Mouse (Mus musculus) ES-E14 (cell line): ENCODE measurements around the gene Prdm9. TPM values are rescaled to one million over a fixed set of nuclear protein-coding genes. Genes with fewer than 3 reads are reported as not detected.

Experiments used
- DNase-seq: peaks from one replicate; pipeline ENCODE4 v3.0.0-alpha.2; 2013; ENCODE audit warnings: low read depth, low spot score
- H3K27ac ChIP-seq: 2 replicates; pipeline ENCODE4 v1.5.1; 2012; ENCODE audit warnings: low read depth, mild to moderate bottlenecking, low read length, moderate library complexity, mixed read lengths; ENCODE audit not compliant: poor library complexity, insufficient read depth, severe bottlenecking
- H3K36me3 ChIP-seq: 2 replicates; pipeline ENCODE4 v1.6.1; 2012; ENCODE audit warnings: mild to moderate bottlenecking, low read length, moderate library complexity, mixed read lengths; ENCODE audit not compliant: control insufficient read depth, poor library complexity, insufficient read depth, severe bottlenecking
- H3K4me1 ChIP-seq, 2 experiments: fragments of 150-350 bp in 1 of 2; sonication (generic) in 1 of 2; 2 replicates each; pipeline ENCODE4 v1.6.1; 2012; ENCODE audit warnings: low read length in 2 of 2, mild to moderate bottlenecking in 1 of 2, mixed read lengths in 1 of 2; ENCODE audit not compliant: control insufficient read depth in 2 of 2, insufficient read depth in 2 of 2, poor library complexity in 1 of 2
- H3K4me3 ChIP-seq, 2 experiments: fragments of 150-350 bp in 1 of 2; sonication (generic) in 1 of 2; 2 replicates each; pipeline ENCODE4 v1.5.1; 2012; ENCODE audit warnings: low read length in 2 of 2, low read depth in 1 of 2, mild to moderate bottlenecking in 1 of 2, mixed read lengths in 1 of 2; ENCODE audit not compliant: insufficient read depth in 1 of 2, poor library complexity in 1 of 2, severe bottlenecking in 1 of 2
- H3K9ac ChIP-seq: 2 replicates; pipeline ENCODE4 v1.6.1; 2012; ENCODE audit warnings: low read depth, mild to moderate bottlenecking, low read length, mixed read lengths; ENCODE audit not compliant: poor library complexity, insufficient read depth, severe bottlenecking
- H3K9me3 ChIP-seq: fragments of 150-350 bp; sonication (generic); 2 replicates; pipeline ENCODE4 v1.6.1; 2012; ENCODE audit warnings: low read depth, mild to moderate bottlenecking, low read length; ENCODE audit not compliant: control insufficient read depth, insufficient read depth
- CHD2 ChIP-seq: IDR thresholded peaks from 2 replicates; pipeline ENCODE4 v1.6.1; 2014; ENCODE audit warnings: mild to moderate bottlenecking, low read depth, low read length, inconsistent platforms
- HCFC1 ChIP-seq: IDR thresholded peaks from 2 replicates; pipeline ENCODE4 v1.6.1; 2012; ENCODE audit warnings: low read length, inconsistent platforms, borderline replicate concordance; ENCODE audit not compliant: insufficient read depth
- MAFK ChIP-seq: IDR thresholded peaks from 2 replicates; pipeline ENCODE4 v1.6.1; 2014; ENCODE audit warnings: mild to moderate bottlenecking, low read depth, low read length, inconsistent platforms; ENCODE audit not compliant: insufficient read depth
- ZC3H11A ChIP-seq: IDR thresholded peaks from 2 replicates; pipeline ENCODE4 v1.6.1; 2012; ENCODE audit warnings: low read depth, mild to moderate bottlenecking, inconsistent platforms, low read length, borderline replicate concordance
- ZNF384 ChIP-seq: IDR thresholded peaks from 2 replicates; pipeline ENCODE4 v1.6.1; 2012; ENCODE audit warnings: low read depth, low read length, inconsistent platforms
- in situ Hi-C, 2 experiments: fragments of 600-800 bp; cut with MboI; formaldehyde crosslinking; loops; one replicate each; pipeline ENCODE4 v1.15.1; 2025; ENCODE audit warnings: low sequenced_read_pairs in 2 of 2, inconsistent platforms in 1 of 2; ENCODE audit not compliant: unreplicated experiment in 2 of 2
- total RNA-seq: library from RNA; depleted of rRNA; stranded (reverse); fragments of 300-350 nt; gene quantifications from 2 replicates; pipeline ENCODE4 v1.2.3, GENCODE M21; 2012; rRNA removed

The Prdm9 gene
- total RNA-seq, 1 experiment = 2.7 TPM

GRCm38 (mm10) chr17:15497882-15498752 is 66.0 kb downstream of the Prdm9 start:
- DNase-seq = peak; percentile 88
- in situ Hi-C loops = no loop called here
- peak overlapping the region; percentile 32; the same call in 1 of the 2 replicates for H3K27ac ChIP-seq
- no peak for TF ChIP-seq MAFK
- no peak for TF ChIP-seq CHD2
- peak; percentile 69; the same call in 1 of the 2 replicates for TF ChIP-seq HCFC1
- no peak for TF ChIP-seq ZC3H11A
- TF ChIP-seq ZNF384 = no peak
- H3K4me1 ChIP-seq = peaks cover 0 to 5% of the 10 kb centered on the region in 2 experiments; a peak in 2 of 4 replicates
- peaks cover 6% of the 10 kb centered on the region for H3K36me3 ChIP-seq
- H3K9me3 ChIP-seq = no peaks in the 10 kb centered on the region
- peak overlapping the region; percentile 94 for H3K9ac ChIP-seq
- peak overlapping the region; percentile 96 for H3K4me3 ChIP-seq

Other genes with a start within 250 kb of the Prdm9 start
- 13.8 and 42.4 TPM in 2 replicates for gene Dll1, start 187.5 kb downstream of the Prdm9 start, total RNA-seq
- 7.1 and 9.2 TPM in 2 replicates for gene Fam120b, start 168.2 kb downstream of the Prdm9 start, total RNA-seq
- 151 and 189 TPM in 2 replicates for gene Psmb1, start 64.6 kb downstream of the Prdm9 start, total RNA-seq
- gene Tbp, start 64.5 kb downstream of the Prdm9 start, total RNA-seq = 35.6 and 39.4 TPM in 2 replicates
- 65.1 and 82.7 TPM in 2 replicates for gene Pdcd2, start 37.1 kb downstream of the Prdm9 start, total RNA-seq
- 34.8 and 39.8 TPM in 2 replicates for gene Chd1, start 140.6 kb upstream of the Prdm9 start, total RNA-seq